Mouse (Mus musculus) lung, adult 2 months (tissue): Measurements from ENCODE around the gene Mknk2.

Experiments
- CTCF ChIP-seq: fragments of 200-500 bp; IDR thresholded peaks from 2 replicates; pipeline ENCODE4 v1.5.1; 2011; ENCODE audit warnings: mild to moderate bottlenecking, low read length, control low read depth; ENCODE audit not compliant: insufficient read depth
- POLR2A ChIP-seq: fragments of 200-500 bp; IDR thresholded peaks from 2 replicates; pipeline ENCODE4 v1.6.1; 2011; ENCODE audit warnings: low read depth, mild to moderate bottlenecking, control low read depth, low read length, borderline replicate concordance; ENCODE audit errors: extremely low read depth

DNA sequence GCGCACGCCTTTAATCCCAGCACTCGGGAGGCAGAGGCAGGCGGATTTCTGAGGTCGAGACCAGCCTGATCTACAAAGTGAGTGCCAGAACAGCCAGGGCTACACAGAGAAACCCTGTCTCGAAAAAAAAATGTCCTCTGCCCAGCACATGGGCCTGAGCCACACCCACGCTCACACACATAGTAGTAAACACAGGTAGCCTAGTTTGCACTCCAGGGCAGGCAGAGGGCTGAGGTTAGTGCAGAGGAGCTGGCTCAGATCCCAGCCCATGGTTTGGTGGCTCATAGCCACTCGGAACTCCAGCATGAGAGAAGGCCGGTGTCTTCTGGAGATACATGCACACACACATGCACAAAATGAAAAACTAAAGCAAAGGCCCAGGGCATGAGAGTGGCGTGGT lies 31.0 kb downstream of the Mknk2 start:
- TF ChIP-seq CTCF (no peak), POLR2A (no peak)
